Mouse (Mus musculus) fat pad, adult 2 months (tissue): Measurements from ENCODE around the gene Hmga2.
"Not testable (repeated sequence)": the region's sequence is repeated elsewhere in the genome, so short reads cannot be mapped to it uniquely, and the experiment has no call there.

Experiments
- DNase-seq: peaks from one replicate; pipeline ENCODE4 v3.0.0-alpha.2; 2011; ENCODE audit warnings: low read depth, low spot score; ENCODE audit errors: extremely low read depth

Hmga2 gene

DNA sequence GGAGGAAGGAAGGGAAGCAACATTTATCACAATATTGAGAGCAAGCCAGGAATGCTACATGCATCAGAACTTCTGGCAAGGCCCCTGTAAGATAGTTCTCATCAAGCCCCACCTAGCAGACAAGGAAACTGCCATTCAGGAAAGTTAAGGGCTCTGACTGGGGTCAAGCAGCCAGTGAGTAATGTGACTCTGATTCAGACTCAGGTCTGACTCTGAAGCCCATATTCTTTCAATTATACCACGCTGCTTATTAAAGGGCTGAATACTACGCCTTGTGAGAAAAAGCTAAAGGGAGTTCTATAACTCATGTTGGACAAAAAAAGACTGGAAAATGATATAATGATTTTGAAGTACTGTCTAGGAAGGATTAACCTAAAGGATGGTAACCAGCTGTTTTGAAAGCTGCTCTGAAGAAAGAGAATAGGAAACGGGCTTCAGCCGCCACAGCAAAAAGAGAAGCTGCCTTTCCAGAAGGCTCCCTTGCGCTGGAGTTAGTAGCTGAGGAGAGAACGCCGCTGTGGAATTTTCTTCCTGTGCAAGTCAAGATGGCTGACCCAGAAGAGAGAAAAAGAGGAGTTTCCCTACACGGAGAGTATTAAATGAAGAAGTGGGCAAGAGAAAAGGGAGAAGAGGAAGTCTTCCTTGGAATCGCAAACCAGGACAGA lies 76.3 kb downstream of the Hmga2 start:
- DNase-seq = no peak

GRCm38 (mm10) chr10:120398745-120399144 lies 77.5 kb downstream of the Hmga2 start:
- DNase-seq = no peak

GRCm38 (mm10) chr10:120397211-120397631 lies 79.0 kb downstream of the Hmga2 start:
- DNase-seq = no peak

DNA sequence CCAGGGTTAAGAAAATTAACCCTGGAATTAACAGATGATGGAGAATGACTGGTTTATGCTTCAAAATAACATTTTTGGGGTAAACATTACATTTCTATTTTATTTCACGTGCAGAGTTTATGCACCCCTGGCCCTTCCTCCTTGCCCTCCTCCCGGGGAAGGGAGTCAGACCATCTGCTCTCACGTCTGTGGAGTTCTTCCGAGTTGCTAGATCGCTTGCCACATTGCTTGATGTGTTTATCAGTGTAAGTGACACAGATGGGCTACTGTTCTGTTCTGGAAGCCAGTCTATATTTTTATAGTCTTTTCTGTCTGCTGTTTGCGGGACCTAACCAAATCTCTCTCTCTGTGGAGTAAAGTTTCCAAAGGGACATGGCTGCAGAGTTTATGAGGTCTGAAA lies 80.7 kb downstream of the Hmga2 start:
- DNase-seq = no peak

DNA sequence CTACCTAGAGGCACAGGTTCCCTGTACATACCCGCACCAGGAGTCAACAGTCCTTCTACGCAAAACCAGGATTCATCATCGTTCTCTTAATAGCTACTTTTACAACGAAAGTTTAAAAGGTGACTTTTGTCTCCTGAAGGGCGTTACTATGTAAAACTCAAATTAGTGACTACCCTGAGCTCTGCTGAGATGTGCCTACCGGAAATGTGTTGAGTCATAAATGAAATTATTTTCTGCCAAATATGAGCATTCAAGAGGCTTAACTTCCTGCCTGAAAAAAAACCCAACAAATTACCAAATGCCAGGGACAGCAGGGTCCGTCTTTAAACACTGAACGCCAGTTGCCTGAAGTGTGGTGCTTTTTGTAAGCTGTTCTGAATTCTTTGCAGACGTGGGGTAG lies 81.5 kb downstream of the Hmga2 start:
- DNase-seq = no peak

- no peak for DNase-seq
Measured at GRCm38 (mm10) chr10:120391971-120392716, 84.1 kb downstream of the Hmga2 start.

GRCm38 (mm10) chr10:120390912-120391835 lies 85.1 kb downstream of the Hmga2 start:
- no peak for DNase-seq

DNA sequence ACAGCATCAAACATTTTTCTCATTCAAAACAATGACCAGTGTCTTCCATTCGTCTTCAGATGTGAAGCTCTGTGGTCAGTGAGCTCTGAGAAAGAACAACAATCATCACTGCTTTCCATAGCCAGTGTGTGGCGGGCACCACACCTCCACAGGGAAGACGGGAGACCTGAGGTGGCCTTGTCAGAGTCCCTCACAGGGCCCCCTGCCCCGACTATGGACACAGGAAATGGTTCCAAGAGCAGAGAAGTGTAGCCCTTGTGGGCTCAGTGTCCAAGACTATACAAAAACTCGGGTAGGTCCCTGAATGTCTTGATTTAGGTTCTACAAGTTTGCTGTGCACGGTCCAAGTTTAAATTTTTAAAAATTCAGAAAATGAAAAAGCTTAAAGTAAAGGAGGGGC lies 86.6 kb downstream of the Hmga2 start:
- no peak for DNase-seq

GRCm38 (mm10) chr10:120388966-120389365 lies 87.3 kb downstream of the Hmga2 start:
- no peak for DNase-seq

DNA sequence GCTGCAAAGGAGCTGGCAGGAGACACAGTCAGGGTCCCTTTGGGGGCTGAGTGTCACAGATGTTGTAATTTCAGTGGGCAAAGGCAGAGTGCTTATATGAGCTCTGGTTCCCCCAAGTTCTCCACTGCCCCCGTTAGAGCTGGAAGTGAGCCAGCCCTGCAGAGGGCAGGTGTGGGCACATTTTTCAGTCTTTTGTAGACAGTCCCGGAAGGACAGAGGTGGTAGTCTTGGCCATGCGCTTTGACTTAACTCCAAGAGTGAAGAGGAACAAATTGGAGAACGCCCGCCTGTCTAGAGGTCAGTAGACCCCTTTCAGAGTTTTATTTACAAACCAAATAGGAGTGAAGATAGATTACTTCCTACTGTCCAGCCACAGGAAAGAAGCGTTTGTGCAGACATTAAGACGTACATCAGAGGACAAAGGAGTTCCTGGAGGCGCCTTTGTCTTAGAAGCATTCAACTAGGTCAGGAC lies 87.8 kb downstream of the Hmga2 start:
- DNase-seq = no peak

- no peak for DNase-seq
Measured at GRCm38 (mm10) chr10:120387105-120387504, 89.2 kb downstream of the Hmga2 start.

DNA sequence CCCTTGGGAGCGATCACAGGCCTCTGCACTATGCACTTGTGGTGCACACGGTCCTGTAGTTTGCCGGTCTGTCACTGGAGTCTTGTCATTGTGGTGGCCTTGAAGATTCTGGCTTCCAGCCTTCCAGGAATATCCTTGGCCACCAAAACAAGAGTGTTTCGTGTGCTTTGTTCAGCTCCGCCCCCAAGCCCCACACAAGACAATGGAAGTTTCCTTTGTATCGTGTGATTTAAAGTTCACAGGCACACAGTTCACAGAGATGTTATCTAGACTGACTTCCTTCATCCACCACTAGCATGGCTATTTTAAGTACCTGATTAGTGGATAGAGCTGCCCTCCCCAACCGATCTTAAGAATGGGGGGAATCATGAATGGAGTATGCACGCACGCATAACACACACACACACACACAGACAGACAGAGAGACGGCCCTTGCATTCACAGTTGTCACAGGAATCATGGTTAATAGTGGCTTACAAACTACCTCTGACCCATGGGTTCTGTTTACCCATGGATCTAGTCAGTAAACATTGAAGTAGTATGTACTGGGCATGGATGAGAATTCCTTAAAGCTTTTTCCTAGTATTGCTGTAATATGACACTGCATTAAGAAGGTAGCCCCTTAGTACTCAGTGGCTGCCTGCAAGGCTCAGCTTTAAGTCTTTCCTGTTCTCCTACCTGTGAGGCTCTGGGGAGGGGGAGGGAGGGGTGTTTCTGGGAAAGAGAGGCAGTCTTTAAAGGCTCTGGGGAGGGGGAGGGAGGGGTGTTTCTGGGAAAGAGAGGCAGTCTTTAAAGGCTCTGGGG lies 91.3 kb downstream of the Hmga2 start:
- DNase-seq = no peak

DNA sequence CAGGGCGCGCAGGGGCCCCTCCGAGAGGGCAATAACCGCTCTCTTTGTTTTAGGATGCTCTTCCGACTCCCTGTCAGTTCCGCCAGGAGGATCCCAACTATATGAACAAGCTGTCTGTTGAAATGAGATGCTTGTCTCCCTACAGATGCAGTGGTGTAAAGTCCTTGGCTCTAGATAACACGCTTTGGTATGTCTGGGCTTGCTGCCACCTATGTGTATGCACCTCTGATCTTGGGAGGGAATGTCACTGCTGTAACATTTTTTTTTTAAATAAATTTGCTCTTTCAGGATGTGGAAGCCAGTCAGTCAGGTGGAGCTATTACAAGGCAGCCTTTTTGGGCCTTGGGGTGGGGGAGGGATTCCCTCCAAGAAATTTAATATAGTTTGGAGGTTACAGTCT lies 92.2 kb downstream of the Hmga2 start:
- no peak for DNase-seq

GRCm38 (mm10) chr10:120377795-120378194 lies 98.5 kb downstream of the Hmga2 start:
- no peak for DNase-seq

- no peak for DNase-seq
Measured at GRCm38 (mm10) chr10:120377327-120377752, 98.9 kb downstream of the Hmga2 start.

DNA sequence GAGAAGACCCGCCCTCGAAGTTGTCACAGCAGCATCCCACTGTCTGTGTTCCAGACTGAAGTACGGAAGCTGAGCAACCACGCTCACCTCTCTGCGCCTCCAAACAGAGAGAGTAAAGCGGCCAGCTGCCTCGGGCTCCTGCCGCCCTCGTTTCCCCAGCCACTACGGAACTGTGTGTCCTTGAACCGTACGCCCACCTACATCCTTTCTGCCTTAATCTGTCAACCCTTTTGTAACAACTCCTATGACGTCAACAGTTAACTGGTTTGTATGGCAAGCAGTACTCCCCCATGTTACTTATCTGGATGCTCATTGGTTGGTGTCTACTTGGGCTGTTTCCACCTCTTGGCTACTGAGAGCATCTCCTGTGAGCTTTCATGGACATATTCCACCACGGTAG lies 100.8 kb downstream of the Hmga2 start:
- DNase-seq = no peak

DNA sequence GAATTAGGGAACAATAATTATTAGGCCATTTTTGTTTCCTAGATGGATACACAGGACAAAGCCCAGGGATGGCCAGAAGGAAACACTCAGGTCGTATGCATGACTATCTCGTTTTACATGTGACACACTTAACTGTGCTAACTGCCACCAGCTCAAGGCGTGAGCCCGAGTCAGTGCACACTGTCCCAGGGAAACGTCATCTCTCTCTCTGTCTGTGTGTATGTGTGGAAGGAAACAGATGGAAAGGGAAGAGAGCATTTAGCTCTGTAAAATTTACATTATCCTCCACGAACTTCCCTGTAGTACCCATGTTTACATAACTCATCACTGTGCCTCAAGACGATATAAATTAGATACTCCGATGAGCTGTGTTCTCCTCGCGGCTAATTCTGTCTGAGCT lies 105.1 kb downstream of the Hmga2 start:
- DNase-seq = no peak

- no peak for DNase-seq
Measured at GRCm38 (mm10) chr10:120369187-120369805, 107.0 kb downstream of the Hmga2 start.

DNA sequence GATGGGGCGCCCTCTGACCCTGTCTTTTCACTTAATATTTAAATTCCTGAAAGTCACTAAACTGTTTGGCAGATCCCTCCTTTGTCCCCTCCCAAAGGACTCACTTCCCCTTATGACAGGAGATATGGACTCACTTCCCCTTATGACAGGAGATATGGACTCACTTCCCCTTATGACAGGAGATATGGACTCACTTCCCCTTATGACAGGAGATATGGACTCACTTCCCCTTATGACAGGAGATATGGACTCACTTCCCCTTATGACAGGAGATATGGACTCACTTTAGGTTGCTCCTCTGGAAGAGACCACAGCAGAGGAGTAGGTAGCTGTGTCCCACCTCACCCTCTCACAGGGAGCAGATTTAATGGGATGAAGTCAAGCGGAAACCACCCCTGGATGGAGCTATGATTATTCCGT lies 110.1 kb downstream of the Hmga2 start:
- not testable (repeated sequence) for DNase-seq
